Mouse (Mus musculus): Measurements from ENCODE around the gene Sf3b3.

DNA sequence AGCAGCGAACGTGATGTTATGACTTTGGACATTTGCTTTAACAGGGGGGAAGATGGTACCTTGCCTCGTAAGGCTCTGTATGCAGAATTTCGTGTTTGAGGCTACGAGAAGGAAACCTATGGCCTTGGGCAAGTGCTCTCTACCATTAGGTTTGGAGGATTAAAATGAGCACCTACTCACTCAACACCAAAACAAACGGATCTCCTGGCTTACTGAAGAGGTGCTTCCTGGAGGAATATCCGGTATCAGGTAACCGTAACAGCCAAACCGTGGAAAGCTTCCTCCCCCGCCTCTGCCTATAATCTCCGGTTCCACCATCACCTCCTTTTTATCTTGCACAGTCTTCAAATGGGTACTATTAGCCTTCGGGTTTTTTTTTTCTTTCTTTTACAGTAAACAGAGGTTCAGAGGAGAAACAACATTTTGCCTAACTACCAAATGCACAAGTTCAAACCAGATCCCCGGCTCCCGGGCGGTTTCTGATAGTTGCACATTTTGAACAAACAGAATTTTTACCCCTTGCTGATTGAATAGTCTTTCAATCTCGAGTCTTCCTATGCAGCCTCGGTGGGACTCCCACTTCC, 674 bp downstream of the Sf3b3 start:
- TF ChIP-seq CTCF (IDR thresholded peaks at IDR 0.05; ENCODE audit: low read depth, low read length), result no peak
- no peak for TF ChIP-seq GATA1 (IDR thresholded peaks at IDR 0.05; ENCODE audit: borderline replicate concordance, low read length)

Data from G1E (cell line).